Mouse (Mus musculus) midbrain, embryonic 15.5 days (tissue): ENCODE measurements around the gene Tspan33. TPM values are rescaled to one million over a fixed set of nuclear protein-coding genes. Genes with fewer than 3 reads are reported as not detected.
A peak's percentile ranks its signal among the peaks of the same experiment; 100 is the strongest.
"Not testable (repeated sequence)": the region's sequence is repeated elsewhere in the genome, so short reads cannot be mapped to it uniquely, and the experiment has no call there.

Experiments
- ATAC-seq: fragments of 200-750 bp; cut with Nextera tagmentation; replicated peaks from 2 replicates; pipeline ENCODE4 v1.8.0; 2017; ENCODE audit warnings: moderate TSS enrichment
- H3K27ac ChIP-seq: fragments of 300-500 bp; sonication (generic); 2 replicates; pipeline ENCODE4 v1.5.1; 2015; ENCODE audit warnings: mild to moderate bottlenecking, inconsistent platforms
- H3K27me3 ChIP-seq: fragments of 300-500 bp; sonication (generic); replicated peaks from 2 replicates; pipeline ENCODE4 v1.6.1; 2015; ENCODE audit warnings: inconsistent platforms
- H3K36me3 ChIP-seq: fragments of 300-500 bp; sonication (generic); replicated peaks from 2 replicates; pipeline ENCODE4 v1.6.1; 2015; ENCODE audit warnings: inconsistent platforms
- H3K4me1 ChIP-seq: fragments of 300-500 bp; sonication (generic); 2 replicates; pipeline ENCODE4 v1.6.1; 2015; ENCODE audit warnings: inconsistent platforms
- H3K4me2 ChIP-seq: fragments of 300-500 bp; sonication (generic); 2 replicates; pipeline ENCODE4 v1.6.1; 2015; ENCODE audit warnings: inconsistent platforms, mild to moderate bottlenecking, moderate library complexity
- H3K4me3 ChIP-seq: fragments of 300-500 bp; sonication (generic); 2 replicates; pipeline ENCODE4 v1.5.1; 2015; ENCODE audit warnings: mild to moderate bottlenecking, inconsistent platforms
- H3K9ac ChIP-seq: fragments of 300-500 bp; sonication (generic); 2 replicates; pipeline ENCODE4 v1.6.1; 2015; ENCODE audit warnings: mild to moderate bottlenecking, inconsistent platforms
- H3K9me3 ChIP-seq: fragments of 300-500 bp; sonication (generic); 2 replicates; pipeline ENCODE4 v1.6.1; 2016; ENCODE audit warnings: inconsistent platforms
- WGBS: fragments of 180-500 bp; shearing (Covaris S2); methylation state at CpG from one replicate; pipeline ENCODE4 v1.1.7; 2015; ENCODE audit warnings: mixed read lengths; 5-methylcytosine and 5-hydroxymethylcytosine counted together
- polyA plus RNA-seq: library from polyadenylated mRNA; unstranded; fragments of >200 nt; fragmentation: Nextera tagmentation; extraction: Ambion mirVana; gene quantifications from 2 replicates; pipeline ENCODE4 v1.2.1, GENCODE M21; 2015

The Tspan33 gene
- polyA plus RNA-seq, 1 experiment from 2014 or later, result 6.5 TPM

- no peak overlapping the region for H3K27ac ChIP-seq
- no peaks in the 10 kb centered on the region for H3K36me3 ChIP-seq
- H3K4me2 ChIP-seq, result no peak overlapping the region
- no peaks in the 10 kb centered on the region for H3K4me1 ChIP-seq
- no peaks in the 10 kb centered on the region for H3K9me3 ChIP-seq
- 78% methylated on average over 1 of the region's 1 CpGs for WGBS
- H3K27me3 ChIP-seq, result no peaks in the 10 kb centered on the region
- no peak for ATAC-seq
- no peak overlapping the region for H3K9ac ChIP-seq
- H3K4me3 ChIP-seq, result no peak overlapping the region
These were observed 35.5 kb downstream of the Tspan33 start for GRCm38 (mm10) chr6:29729491-29729890.

- H3K4me1 ChIP-seq, result peaks cover 8% of the 10 kb centered on the region; the same call in 1 of the 2 replicates
- peak within 1 kb of the TSS; percentile 77 for H3K9ac ChIP-seq
- WGBS, result 1% methylated on average over 25 of the region's 30 CpGs
- no peaks in the 10 kb centered on the region for H3K9me3 ChIP-seq
- no peaks in the 10 kb centered on the region for H3K36me3 ChIP-seq
- peak within 1 kb of the TSS; percentile 68 for H3K4me3 ChIP-seq
- no peaks in the 10 kb centered on the region for H3K27me3 ChIP-seq
- peak within 1 kb of the TSS; percentile 74 for H3K27ac ChIP-seq
- peak within 1 kb of the TSS; percentile 77 for H3K4me2 ChIP-seq
- ATAC-seq, result peak; percentile 95
These were observed 41.3 kb downstream of the Tspan33 start, which contains the start of gene Smo for GRCm38 (mm10) chr6:29735336-29735688. TSS of gene Smo (plus strand) at chr6:29735503.

GRCm38 (mm10) chr6:29735689-29736451 lies 41.8 kb downstream of the Tspan33 start:
- peak overlapping the region; percentile 77 for H3K9ac ChIP-seq
- H3K9me3 ChIP-seq, result no peaks in the 10 kb centered on the region
- ATAC-seq, result peak; percentile 82
- WGBS, result under 1% methylated on average over 66 of the region's 75 CpGs
- peak overlapping the region; percentile 68 for H3K4me3 ChIP-seq
- no peaks in the 10 kb centered on the region for H3K36me3 ChIP-seq
- H3K27ac ChIP-seq, result peak overlapping the region; percentile 74
- no peaks in the 10 kb centered on the region for H3K27me3 ChIP-seq
- H3K4me1 ChIP-seq, result peaks cover 8% of the 10 kb centered on the region; the same call in 1 of the 2 replicates
- peak overlapping the region; percentile 77 for H3K4me2 ChIP-seq

GRCm38 (mm10) chr6:29736610-29737458 lies 42.8 kb downstream of the Tspan33 start:
- Histone ChIP-seq H3K4me1 (peaks cover 8% of the 10 kb centered on the region; the same call in 1 of the 2 replicates), H3K4me2 (peak overlapping the region; percentile 77), H3K36me3 (no peaks in the 10 kb centered on the region), H3K9me3 (no peaks in the 10 kb centered on the region), H3K27me3 (no peaks in the 10 kb centered on the region), H3K4me3 (peak overlapping the region; percentile 68), H3K9ac (peak overlapping the region; percentile 77; the same call in 1 of the 2 replicates), H3K27ac (no peak overlapping the region)
- ATAC-seq, result no peak
- 16% methylated on average over 13 of the region's 13 CpGs for WGBS

GRCm38 (mm10) chr6:29751466-29752152 lies 57.6 kb downstream of the Tspan33 start:
- Histone ChIP-seq H3K27ac (no peak overlapping the region), H3K27me3 (no peaks in the 10 kb centered on the region), H3K36me3 (no peaks in the 10 kb centered on the region), H3K9ac (no peak overlapping the region), H3K4me1 (no peaks in the 10 kb centered on the region), H3K9me3 (no peaks in the 10 kb centered on the region), H3K4me2 (no peak overlapping the region), H3K4me3 (no peak overlapping the region)
- WGBS, result 95% methylated on average over 3 of the region's 3 CpGs
- no peak for ATAC-seq

- 75% methylated on average over 11 of the region's 11 CpGs for WGBS
- no peak overlapping the region for H3K4me2 ChIP-seq
- no peaks in the 10 kb centered on the region for H3K27me3 ChIP-seq
- no peak overlapping the region for H3K27ac ChIP-seq
- 0 out of 2 replicates have a peak, but pooled peaks have one; percentile 12 for ATAC-seq
- no peaks in the 10 kb centered on the region for H3K9me3 ChIP-seq
- H3K36me3 ChIP-seq, result no peaks in the 10 kb centered on the region
- no peak overlapping the region for H3K9ac ChIP-seq
- H3K4me1 ChIP-seq, result no peaks in the 10 kb centered on the region
- no peak overlapping the region for H3K4me3 ChIP-seq
These were observed 59.3 kb downstream of the Tspan33 start for GRCm38 (mm10) chr6:29753336-29753735.

- H3K4me3 ChIP-seq, result no peak overlapping the region
- no peaks in the 10 kb centered on the region for H3K27me3 ChIP-seq
- H3K36me3 ChIP-seq, result no peaks in the 10 kb centered on the region
- 87% methylated on average over 5 of the region's 5 CpGs for WGBS
- no peak for ATAC-seq
- H3K9ac ChIP-seq, result no peak overlapping the region
- H3K9me3 ChIP-seq, result no peaks in the 10 kb centered on the region
- H3K4me2 ChIP-seq, result no peak overlapping the region
- no peak overlapping the region for H3K27ac ChIP-seq
- H3K4me1 ChIP-seq, result no peaks in the 10 kb centered on the region
These were observed 62.0 kb downstream of the Tspan33 start for GRCm38 (mm10) chr6:29756001-29756400.

- 83% methylated on average over 4 of the region's 4 CpGs for WGBS
- Histone ChIP-seq H3K9ac (no peak overlapping the region), H3K4me2 (no peak overlapping the region), H3K27me3 (no peaks in the 10 kb centered on the region), H3K4me1 (no peaks in the 10 kb centered on the region), H3K4me3 (no peak overlapping the region), H3K27ac (no peak overlapping the region), H3K9me3 (no peaks in the 10 kb centered on the region), H3K36me3 (no peaks in the 10 kb centered on the region)
- ATAC-seq, result no peak
These were observed 62.5 kb downstream of the Tspan33 start for GRCm38 (mm10) chr6:29756476-29756875.

- Histone ChIP-seq H3K9me3 (no peaks in the 10 kb centered on the region), H3K4me3 (no peak overlapping the region), H3K4me2 (no peak overlapping the region), H3K4me1 (no peaks in the 10 kb centered on the region), H3K36me3 (no peaks in the 10 kb centered on the region), H3K27me3 (no peaks in the 10 kb centered on the region), H3K27ac (no peak overlapping the region), H3K9ac (no peak overlapping the region)
- WGBS, result 39% methylated on average over 4 of the region's 4 CpGs
- 0 out of 2 replicates have a peak, but pooled peaks have one; percentile 33 for ATAC-seq
These were observed 64.4 kb downstream of the Tspan33 start for GRCm38 (mm10) chr6:29758417-29758816.

GRCm38 (mm10) chr6:29759012-29759679 lies 65.1 kb downstream of the Tspan33 start:
- Histone ChIP-seq H3K36me3 (no peaks in the 10 kb centered on the region), H3K27me3 (no peaks in the 10 kb centered on the region), H3K4me1 (no peaks in the 10 kb centered on the region), H3K27ac (no peak overlapping the region), H3K9me3 (no peaks in the 10 kb centered on the region), H3K4me2 (no peak overlapping the region), H3K9ac (no peak overlapping the region), H3K4me3 (no peak overlapping the region)
- 0 out of 2 replicates have a peak, but pooled peaks have one; percentile 30 for ATAC-seq
- 87% methylated on average over 13 of the region's 13 CpGs for WGBS

GRCm38 (mm10) chr6:29760397-29760796 lies 66.4 kb downstream of the Tspan33 start:
- H3K4me3 ChIP-seq, H3K36me3 ChIP-seq, ATAC-seq, H3K9me3 ChIP-seq, H3K27ac ChIP-seq, H3K9ac ChIP-seq, H3K4me2 ChIP-seq, H3K27me3 ChIP-seq, H3K4me1 ChIP-seq: not testable (repeated sequence)
- 93% methylated on average over 2 of the region's 2 CpGs for WGBS
